Mouse (Mus musculus) right cerebral cortex, postnatal 36 days (tissue): ENCODE data around the gene Sprr2i.

ENCODE experiments used
- DNase-seq, 2 experiments: peaks; one replicate each; pipeline ENCODE4 v3.0.0; 2022; ENCODE audit warnings: low spot score in 2 of 2, mixed read lengths in 1 of 2

The Sprr2i gene

GRCm38 (mm10) chr3:92407691-92408090 is at the start of gene Sprr2i:
TSS of gene Sprr2i (plus strand) at chr3:92407991.
- DNase-seq = no peak

- no peak for DNase-seq
Measured at GRCm38 (mm10) chr3:92361619-92362018, 46.2 kb upstream of the Sprr2i start.

- no peak for DNase-seq
Measured at GRCm38 (mm10) chr3:92364887-92365286, 42.9 kb upstream of the Sprr2i start, which contains the start of gene Sprr2f. TSS of gene Sprr2f (plus strand) at chr3:92365187.

GRCm38 (mm10) chr3:92373613-92374012 is 34.2 kb upstream of the Sprr2i start:
- DNase-seq = no peak

- no peak for DNase-seq
Measured at GRCm38 (mm10) chr3:92385385-92385784, 22.4 kb upstream of the Sprr2i start, which contains the start of gene Sprr2h. TSS of gene Sprr2h (plus strand) at chr3:92385685.

GRCm38 (mm10) chr3:92394301-92394700 is 13.5 kb upstream of the Sprr2i start:
- DNase-seq = no peak

GRCm38 (mm10) chr3:92417782-92418181 is 10.0 kb downstream of the Sprr2i start, which contains the start of gene Sprr2j-ps:
TSS of gene Sprr2j-ps (plus strand) at chr3:92418082.
- DNase-seq = no peak

- DNase-seq = no peak
Measured at GRCm38 (mm10) chr3:92429323-92429722, 21.5 kb downstream of the Sprr2i start, which contains the start of gene Gm9774. TSS of gene Gm9774 (minus strand) at chr3:92429423.

- no peak for DNase-seq
Measured at GRCm38 (mm10) chr3:92432282-92432681, 24.5 kb downstream of the Sprr2i start, which contains the start of gene Sprr2k. TSS of gene Sprr2k (plus strand) at chr3:92432582.

GRCm38 (mm10) chr3:92438689-92439088 is 30.9 kb downstream of the Sprr2i start, which contains the start of gene Sprr1b:
TSS of gene Sprr1b (minus strand) at chr3:92438789.
- no peak for DNase-seq

GRCm38 (mm10) chr3:92440177-92440576 is 32.4 kb downstream of the Sprr2i start:
- DNase-seq = no peak

GRCm38 (mm10) chr3:92455151-92455550 is 47.4 kb downstream of the Sprr2i start:
- no peak for DNase-seq

GRCm38 (mm10) chr3:92458620-92459019 is 50.8 kb downstream of the Sprr2i start, which contains the start of gene Sprr3:
TSS of gene Sprr3 (minus strand) at chr3:92458720.
- DNase-seq = no peak
